Mouse (Mus musculus) cerebellum, postnatal 4 days (tissue): ENCODE data around the gene Pigu.

Experiments
- DNase-seq, 2 experiments: peaks; one replicate each; pipeline ENCODE4 v3.0.0; 2022; ENCODE audit warnings: low spot score in 2 of 2, mixed read lengths in 1 of 2

Gene Pigu

GRCm38 (mm10) chr2:155367635-155368284 is 10.5 kb upstream of the Pigu start:
- DNase-seq = no peak

- DNase-seq = peak in 1 of 2 experiments; percentile 3
Observed at GRCm38 (mm10) chr2:155357686-155358399, 613 bp upstream of the Pigu start.

GRCm38 (mm10) chr2:155354402-155354801 is 2.8 kb downstream of the Pigu start:
- no peak for DNase-seq

GRCm38 (mm10) chr2:155346670-155347069 is 10.6 kb downstream of the Pigu start:
- DNase-seq = no peak

GRCm38 (mm10) chr2:155340166-155340565 is 17.1 kb downstream of the Pigu start:
- DNase-seq = no peak

- DNase-seq = no peak
Observed at GRCm38 (mm10) chr2:155336254-155336653, 21.0 kb downstream of the Pigu start.

DNA sequence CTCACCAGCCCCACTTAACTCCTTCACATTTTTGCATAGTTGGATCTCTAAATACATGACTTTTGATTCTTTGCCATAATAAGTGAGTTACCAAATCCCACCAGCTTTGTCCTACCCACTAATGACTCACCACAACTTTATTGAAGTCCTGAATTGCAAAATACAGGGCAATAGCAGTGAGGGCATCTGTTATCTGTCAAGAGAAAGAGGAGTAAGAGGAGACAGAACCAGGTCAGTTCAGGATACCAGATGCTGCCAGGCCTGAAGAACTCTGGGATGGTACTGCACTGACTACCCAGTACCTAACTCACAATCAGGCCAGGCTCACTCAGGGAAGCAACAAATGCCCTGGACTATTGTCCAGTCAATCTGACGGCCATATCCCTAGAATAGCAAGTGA is 22.0 kb downstream of the Pigu start:
- no peak for DNase-seq

DNA sequence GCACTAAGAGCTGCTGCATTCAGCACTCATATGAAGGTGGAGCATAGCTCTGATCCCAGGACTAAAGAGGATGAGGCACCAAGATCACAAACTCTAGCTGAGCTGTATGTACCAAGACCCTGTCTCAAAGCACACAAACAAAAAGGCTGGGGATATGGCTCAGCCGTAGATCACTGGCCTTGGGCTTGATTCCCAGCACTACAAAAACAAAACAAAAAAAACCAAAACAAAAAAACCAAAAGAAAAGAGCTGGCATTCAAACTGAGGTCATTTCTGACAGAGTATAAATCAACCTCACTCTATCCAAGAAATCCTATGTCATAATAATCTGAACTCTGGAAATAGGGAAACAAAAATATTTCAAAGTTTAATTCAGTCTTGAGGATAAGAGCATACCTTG is 23.8 kb downstream of the Pigu start:
- DNase-seq = no peak

GRCm38 (mm10) chr2:155331351-155331750 is 25.9 kb downstream of the Pigu start:
- DNase-seq = no peak

DNA sequence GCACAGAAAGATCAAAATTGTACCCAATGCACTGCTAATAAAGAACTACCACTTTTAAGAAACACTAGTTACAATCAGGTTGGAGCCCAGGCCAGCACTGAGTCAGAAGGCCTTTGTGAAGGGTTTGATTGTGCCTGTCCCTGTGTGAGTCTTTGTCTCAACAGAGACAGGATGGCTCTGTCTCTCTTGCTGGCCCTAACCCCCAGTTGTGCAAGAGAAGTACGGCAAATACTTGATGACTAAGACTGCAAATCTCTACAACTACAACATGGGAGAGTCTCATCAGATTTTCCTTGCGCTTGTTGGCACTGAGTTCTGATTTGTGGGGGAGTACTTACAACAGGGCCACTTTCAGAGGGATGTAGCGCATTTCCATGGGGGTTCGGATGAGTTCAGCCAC is 26.4 kb downstream of the Pigu start:
- DNase-seq = no peak

GRCm38 (mm10) chr2:155329707-155330106 is 27.5 kb downstream of the Pigu start:
- DNase-seq = no peak

GRCm38 (mm10) chr2:155328906-155329305 is 28.3 kb downstream of the Pigu start:
- DNase-seq = no peak

- no peak for DNase-seq
Observed at GRCm38 (mm10) chr2:155327906-155328305, 29.3 kb downstream of the Pigu start.

- DNase-seq = no peak
Observed at GRCm38 (mm10) chr2:155326001-155326400, 31.2 kb downstream of the Pigu start.

DNA sequence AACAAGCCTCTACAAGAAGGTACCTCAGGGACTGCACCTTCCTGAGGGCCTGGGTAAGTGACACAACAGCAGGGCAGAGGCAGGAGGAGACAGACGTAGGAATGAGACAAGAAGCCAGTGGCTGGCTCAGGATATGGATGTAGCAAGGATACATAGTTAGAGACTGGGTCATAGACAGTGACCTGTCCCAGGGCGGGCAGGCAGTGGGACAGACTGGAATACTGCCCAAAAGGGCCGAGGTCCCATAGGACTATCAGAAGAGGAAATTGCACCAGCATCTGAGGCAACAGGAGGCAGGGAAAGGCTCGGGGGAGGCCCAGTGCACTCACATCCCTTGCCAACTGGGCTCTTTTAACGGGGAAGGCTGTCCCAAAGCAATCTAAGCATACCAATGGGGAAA is 36.6 kb downstream of the Pigu start:
- DNase-seq = no peak

- no peak for DNase-seq
Observed at GRCm38 (mm10) chr2:155318618-155319017, 38.6 kb downstream of the Pigu start.

DNA sequence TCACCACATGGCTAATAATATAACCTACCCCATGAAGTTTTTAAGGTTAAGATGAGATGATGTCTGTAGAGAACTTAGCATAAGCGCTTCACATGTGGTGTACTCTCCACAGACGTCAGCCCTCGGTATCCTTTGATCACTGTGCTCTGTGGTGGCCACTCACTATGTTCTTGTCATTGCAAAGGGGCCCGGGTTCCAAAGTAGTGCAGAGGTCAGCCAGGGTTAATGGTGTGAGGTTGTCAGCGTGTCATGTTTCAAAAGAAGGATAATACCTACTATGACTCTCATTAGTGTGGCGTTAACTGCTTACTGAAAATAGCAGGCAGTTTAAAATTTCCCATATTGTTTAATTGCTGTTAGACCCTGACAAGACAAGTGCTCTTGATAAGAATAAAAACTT is 43.6 kb downstream of the Pigu start:
- no peak for DNase-seq

DNA sequence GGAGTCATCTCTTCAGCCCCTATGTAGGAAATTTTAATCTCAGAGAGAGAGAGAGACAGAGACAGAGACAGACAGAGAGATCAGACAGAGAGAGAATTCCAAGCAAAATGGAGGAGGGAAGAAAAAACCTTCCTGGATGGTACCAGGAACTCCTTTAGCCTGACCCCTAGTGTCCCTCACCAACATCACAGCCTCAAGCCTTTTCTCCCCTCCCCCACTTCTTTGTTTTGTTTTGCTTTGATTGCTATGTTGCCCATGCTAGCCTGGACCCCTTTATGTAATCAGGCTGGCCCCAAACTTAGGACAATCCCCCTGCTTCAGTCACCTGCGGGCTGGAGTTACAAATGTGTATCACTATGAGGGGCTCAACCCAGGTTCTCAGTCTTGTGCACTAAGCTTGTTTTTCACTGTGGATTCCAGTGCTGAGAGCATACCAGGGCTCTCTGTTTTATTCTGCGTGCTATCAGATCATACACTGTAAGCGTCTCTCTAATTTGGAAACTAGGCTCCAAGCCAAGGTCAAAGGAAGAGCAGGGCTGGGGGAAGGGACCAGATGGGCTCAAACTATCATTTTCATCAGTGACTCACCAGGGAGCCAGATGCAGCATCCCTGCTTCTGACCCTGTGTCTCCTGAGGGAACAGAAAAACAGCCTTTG is 48.2 kb downstream of the Pigu start:
- DNase-seq = peak in 1 of 2 experiments; percentile 17

GRCm38 (mm10) chr2:155299563-155299962 is 57.7 kb downstream of the Pigu start:
- DNase-seq = no peak

- DNase-seq = no peak
Observed at GRCm38 (mm10) chr2:155295453-155295852, 61.8 kb downstream of the Pigu start.

DNA sequence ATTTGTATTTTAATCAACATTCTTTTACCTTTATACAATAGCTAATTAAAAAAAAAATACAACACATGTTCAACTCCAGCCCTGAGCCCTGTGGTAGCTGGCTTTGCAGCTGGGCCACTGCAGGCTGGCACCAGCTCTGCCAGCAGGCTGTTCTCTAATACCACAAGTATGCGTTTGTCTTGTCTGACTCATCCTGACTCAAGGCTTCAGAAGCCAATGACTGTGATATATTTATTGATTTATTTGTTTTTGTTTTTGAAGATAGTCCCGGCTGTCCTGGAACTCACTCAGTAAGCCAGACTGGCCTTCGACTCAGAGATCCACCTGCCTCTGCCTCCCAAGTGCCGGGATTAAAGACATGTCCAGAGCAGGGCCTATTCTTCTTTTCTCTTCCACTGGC is 63.3 kb downstream of the Pigu start:
- DNase-seq = no peak

DNA sequence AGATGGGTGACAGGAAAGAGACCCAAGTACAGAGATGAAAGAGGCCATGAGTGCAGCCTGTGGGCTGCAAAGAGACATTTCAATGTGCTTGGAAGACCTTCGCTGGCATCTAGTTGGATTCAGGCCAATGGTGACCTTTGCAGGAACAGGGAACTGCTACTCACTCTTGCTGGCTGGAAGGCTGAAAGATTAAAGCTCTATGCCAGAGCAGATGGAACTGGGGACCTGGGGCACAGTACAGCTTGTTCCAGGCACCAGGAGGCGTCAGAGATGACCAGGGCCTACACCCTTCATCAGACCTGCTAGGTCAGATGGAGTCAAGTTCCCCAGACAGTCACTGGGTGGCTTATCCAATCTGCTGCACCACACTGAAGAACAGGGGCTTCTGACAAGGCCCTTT is 63.8 kb downstream of the Pigu start:
- DNase-seq = no peak

GRCm38 (mm10) chr2:155290066-155290465 is 67.2 kb downstream of the Pigu start:
- no peak for DNase-seq
